Mouse (Mus musculus) megakaryocyte, embryonic 14.5 days (primary cell): ENCODE data around the gene Oas2.

ENCODE experiments used
- FLI1 ChIP-seq: IDR thresholded peaks from 2 replicates; pipeline ENCODE4 v1.6.1; 2012; ENCODE audit warnings: low read length, inconsistent platforms, mixed read lengths
- GATA1 ChIP-seq: IDR thresholded peaks from 3 replicates; pipeline ENCODE4 v1.6.1; 2012; ENCODE audit warnings: mixed read lengths, low read length, inconsistent platforms, borderline replicate concordance

GRCm38 (mm10) chr5:120687484-120687851 lies 62.2 kb downstream of the Oas2 start:
- no peak for TF ChIP-seq FLI1
- no peak for TF ChIP-seq GATA1
